Mouse (Mus musculus) midbrain, embryonic 12.5 days (tissue): ENCODE measurements around the gene Rpl7l1. TPM values are rescaled to one million over a fixed set of nuclear protein-coding genes. Genes with fewer than 3 reads are reported as not detected.
A peak's percentile ranks its signal among the peaks of the same experiment; 100 is the strongest.
"Not testable (repeated sequence)": the region's sequence is repeated elsewhere in the genome, so short reads cannot be mapped to it uniquely, and the experiment has no call there.

ENCODE experiments used
- ATAC-seq: fragments of 200-750 bp; cut with Nextera tagmentation; 2 replicates; pipeline ENCODE4 v1.8.0; 2017; ENCODE audit warnings: low read depth, moderate TSS enrichment, moderate library complexity; ENCODE audit not compliant: low FRiP score
- H3K27ac ChIP-seq: fragments of 300-500 bp; sonication (generic); replicated peaks from 2 replicates; pipeline ENCODE4 v1.5.1; 2016; ENCODE audit warnings: mild to moderate bottlenecking
- H3K27me3 ChIP-seq: fragments of 300-500 bp; sonication (generic); 2 replicates; pipeline ENCODE4 v1.6.1; 2016; ENCODE audit warnings: mild to moderate bottlenecking
- H3K36me3 ChIP-seq: fragments of 300-500 bp; sonication (generic); 2 replicates; pipeline ENCODE4 v1.6.1; 2016
- H3K4me1 ChIP-seq: fragments of 300-500 bp; sonication (generic); 2 replicates; pipeline ENCODE4 v1.6.1; 2016
- H3K4me2 ChIP-seq: fragments of 300-500 bp; sonication (generic); replicated peaks from 2 replicates; pipeline ENCODE4 v1.6.1; 2016; ENCODE audit warnings: mild to moderate bottlenecking, moderate library complexity
- H3K4me3 ChIP-seq: fragments of 300-500 bp; sonication (generic); 2 replicates; pipeline ENCODE4 v1.5.1; 2016; ENCODE audit warnings: mild to moderate bottlenecking
- H3K9ac ChIP-seq: fragments of 300-500 bp; sonication (generic); replicated peaks from 2 replicates; pipeline ENCODE4 v1.6.1; 2016; ENCODE audit warnings: mild to moderate bottlenecking, moderate library complexity
- H3K9me3 ChIP-seq: fragments of 300-500 bp; sonication (generic); 2 replicates; pipeline ENCODE4 v1.6.1; 2016; ENCODE audit warnings: mild to moderate bottlenecking
- WGBS: fragments of 180-500 bp; shearing (Covaris S2); methylation state at CpG from one replicate; pipeline ENCODE4 v1.1.7; 2016; 5-methylcytosine and 5-hydroxymethylcytosine counted together
- polyA plus RNA-seq: library from polyadenylated mRNA; unstranded; fragments of >200 nt; fragmentation: Nextera tagmentation; extraction: Ambion mirVana; gene quantifications from 2 replicates; pipeline ENCODE4 v1.2.1, GENCODE M21; 2016

Gene Rpl7l1
- polyA plus RNA-seq, 1 experiment from 2014 or later: 161 TPM

DNA sequence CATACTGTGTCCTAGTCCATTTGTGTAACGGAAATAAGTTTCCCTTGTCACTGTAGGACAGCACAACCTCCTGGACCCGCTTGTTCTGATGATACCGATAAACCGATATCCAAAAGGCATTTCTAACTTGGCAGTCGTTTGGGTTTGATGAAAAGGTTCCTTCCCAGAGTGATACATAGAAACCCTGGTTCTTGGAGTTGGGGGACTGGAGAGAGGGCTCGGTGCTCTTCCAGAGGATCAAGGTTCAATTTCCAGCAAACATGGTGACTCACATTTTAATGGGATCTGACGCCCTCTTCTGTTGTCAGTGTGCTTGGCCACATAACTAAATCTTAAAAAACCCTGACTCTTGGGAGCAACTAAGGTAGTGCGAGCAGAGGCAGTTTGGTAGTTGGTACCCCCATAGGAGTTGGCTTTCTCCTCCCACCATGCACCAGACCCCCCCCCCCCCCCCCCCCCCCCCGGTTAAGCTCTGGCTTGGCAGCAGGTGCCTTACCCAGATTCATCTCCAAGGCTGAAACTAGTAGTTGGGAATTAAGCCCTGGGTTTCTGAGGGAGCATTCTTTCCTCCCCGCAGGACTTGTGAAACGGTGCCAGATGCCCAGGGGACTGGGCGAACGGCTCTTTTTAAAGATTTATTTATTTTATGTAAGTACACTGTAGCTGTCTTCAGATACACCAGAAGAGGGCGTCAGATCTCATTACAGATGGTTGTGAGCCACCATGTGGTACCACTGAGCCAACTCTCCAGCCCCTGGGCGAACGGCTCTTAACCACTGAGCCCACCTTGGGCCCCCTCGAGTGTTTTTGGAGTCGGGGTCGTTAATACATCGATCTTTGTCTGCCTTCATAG, 9.0 kb downstream of the Rpl7l1 start:
- ATAC-seq: no peak; the same call in 1 of the 2 replicates
- Histone ChIP-seq H3K4me1 (peaks cover 19% of the 10 kb centered on the region), H3K9ac (peak overlapping the region; percentile 67), H3K4me2 (peak overlapping the region; percentile 87), H3K36me3 (peaks cover 40% of the 10 kb centered on the region), H3K27ac (peak overlapping the region; percentile 50; the same call in 1 of the 2 replicates), H3K9me3 (no peaks in the 10 kb centered on the region), H3K4me3 (peak overlapping the region; percentile 68), H3K27me3 (no peaks in the 10 kb centered on the region)
- WGBS: 13% methylated on average over 18 of the region's 20 CpGs

DNA sequence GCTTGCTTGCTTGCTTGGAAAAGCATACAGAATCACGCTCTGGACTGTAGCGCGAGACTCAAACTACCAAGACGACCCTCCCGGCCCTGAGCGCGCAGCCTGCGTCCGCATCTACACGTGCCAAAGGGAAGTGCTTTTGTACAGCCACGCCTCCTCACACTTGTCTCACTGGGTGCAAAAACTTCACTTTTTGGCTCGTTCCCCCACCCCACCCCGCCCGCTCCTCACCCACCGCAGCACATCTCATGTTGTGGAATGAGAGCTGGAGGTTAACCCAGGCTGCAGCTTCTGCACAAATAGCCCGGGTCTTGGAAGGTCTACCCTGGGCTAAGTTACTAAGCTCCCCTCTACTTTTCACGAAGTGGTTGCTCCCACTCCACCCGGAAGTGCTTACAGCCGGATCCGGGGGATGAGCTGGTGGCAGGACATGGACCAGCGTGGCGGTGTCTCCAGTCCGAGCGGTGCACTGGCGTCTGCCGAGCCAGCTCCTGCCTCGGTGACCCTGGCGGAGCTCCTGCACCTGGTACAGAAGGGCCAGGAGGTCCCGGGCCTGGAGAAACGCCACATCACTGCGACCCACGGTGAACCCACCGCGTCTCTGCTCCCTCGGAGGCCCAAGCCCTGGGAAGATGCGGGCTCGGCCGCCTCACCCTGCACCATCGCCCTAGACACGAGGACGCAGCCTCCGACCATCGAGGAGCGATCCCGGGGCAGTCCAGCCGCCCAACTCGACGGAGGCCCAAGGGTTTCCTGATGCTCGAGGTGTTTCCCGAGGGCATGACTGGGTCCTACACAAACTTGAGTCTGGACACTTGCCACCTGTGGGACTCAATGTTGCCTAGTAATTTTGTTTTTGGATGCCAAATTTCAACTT, 9.8 kb downstream of the Rpl7l1 start, which contains the start of gene 2310039H08Rik:
TSS of gene 2310039H08Rik (plus strand) at position 232 of the 874 bp plus-strand sequence.
- H3K4me3 ChIP-seq: peak within 1 kb of the TSS; percentile 68
- peaks cover 19% of the 10 kb centered on the region for H3K4me1 ChIP-seq
- peaks cover 32% of the 10 kb centered on the region for H3K36me3 ChIP-seq
- peak; percentile 93 for ATAC-seq
- peak within 1 kb of the TSS; percentile 87 for H3K4me2 ChIP-seq
- H3K27ac ChIP-seq: peak within 1 kb of the TSS; percentile 50
- no peaks in the 10 kb centered on the region for H3K27me3 ChIP-seq
- under 1% methylated on average over 50 of the region's 50 CpGs for WGBS
- H3K9ac ChIP-seq: peak within 1 kb of the TSS; percentile 67
- H3K9me3 ChIP-seq: no peaks in the 10 kb centered on the region

DNA sequence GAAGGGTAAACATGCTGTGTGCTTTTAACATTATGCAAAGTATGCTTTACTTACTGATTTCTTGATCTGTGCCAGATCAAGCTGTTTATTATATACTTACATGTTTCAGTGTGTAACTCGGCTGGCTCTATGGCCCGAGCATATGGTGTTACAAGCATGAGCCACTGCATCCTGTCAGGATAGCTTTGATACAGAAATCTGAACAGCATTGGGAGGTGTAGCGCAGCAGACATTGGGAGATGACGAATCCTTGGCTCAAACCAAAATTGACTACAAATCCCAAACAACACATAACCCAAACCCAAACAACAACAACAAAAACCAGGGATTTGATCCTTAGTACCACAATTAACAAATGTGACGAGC, 10.5 kb downstream of the Rpl7l1 start:
- Histone ChIP-seq H3K27me3 (no peaks in the 10 kb centered on the region), H3K4me1 (peaks cover 19% of the 10 kb centered on the region), H3K36me3 (peaks cover 25% of the 10 kb centered on the region), H3K4me2 (peak overlapping the region; percentile 87), H3K9ac (peak overlapping the region; percentile 67), H3K9me3 (no peaks in the 10 kb centered on the region), H3K27ac (peak overlapping the region; percentile 50), H3K4me3 (peak overlapping the region; percentile 68)
- 0 out of 2 replicates have a peak, but pooled peaks have one; percentile 8 for ATAC-seq
- 9% methylated on average over 5 of the region's 5 CpGs for WGBS

DNA sequence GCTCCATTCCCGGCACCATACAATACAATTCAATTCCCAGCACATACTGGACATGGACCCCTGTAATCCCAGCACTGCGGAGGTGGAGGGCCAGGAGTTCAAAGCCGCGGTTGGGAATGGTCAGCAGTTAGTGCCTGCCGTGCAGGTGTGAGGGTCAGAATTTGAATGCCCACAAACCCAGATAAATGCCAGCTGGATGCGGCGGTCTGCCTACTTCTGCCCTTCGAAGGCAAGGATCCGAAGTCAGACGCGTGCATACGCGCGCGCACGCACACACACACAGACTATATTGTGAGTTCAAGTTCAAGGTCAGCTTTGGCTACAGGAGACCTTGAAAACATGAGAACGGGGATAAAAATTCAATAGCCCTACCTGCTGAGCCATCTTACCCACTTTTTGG, 10.9 kb downstream of the Rpl7l1 start:
- H3K9me3 ChIP-seq: no peaks in the 10 kb centered on the region
- ATAC-seq: no peak
- H3K4me2 ChIP-seq: peak overlapping the region; percentile 87
- peak overlapping the region; percentile 68 for H3K4me3 ChIP-seq
- H3K36me3 ChIP-seq: peaks cover 21% of the 10 kb centered on the region
- WGBS: 65% methylated on average over 17 of the region's 17 CpGs
- peaks cover 19% of the 10 kb centered on the region for H3K4me1 ChIP-seq
- H3K9ac ChIP-seq: peak overlapping the region; percentile 67; the same call in 1 of the 2 replicates
- H3K27me3 ChIP-seq: no peaks in the 10 kb centered on the region
- H3K27ac ChIP-seq: no peak overlapping the region; the same call in 1 of the 2 replicates

DNA sequence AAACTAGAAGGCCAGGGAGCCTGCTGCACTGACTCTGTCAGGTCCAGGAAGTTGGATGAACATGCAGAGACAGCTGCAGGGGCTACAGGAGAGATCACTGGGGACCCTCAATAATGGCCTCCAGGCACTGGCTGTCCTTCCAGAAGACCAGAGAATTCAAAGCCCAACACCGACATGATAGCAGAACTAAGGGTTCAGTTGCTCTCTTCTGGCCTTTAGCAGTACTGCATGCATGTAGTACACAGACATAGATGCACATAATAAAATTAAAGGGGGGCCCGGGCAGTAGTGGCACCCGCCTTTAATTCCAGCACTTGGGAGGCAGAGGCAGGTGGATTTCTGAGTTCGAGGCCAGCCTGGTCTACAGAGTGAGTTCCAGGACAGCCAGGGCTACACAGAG, 11.4 kb downstream of the Rpl7l1 start:
- 86% methylated on average over 4 of the region's 4 CpGs for WGBS
- Histone ChIP-seq H3K4me1 (peaks cover 19% of the 10 kb centered on the region), H3K9me3 (no peaks in the 10 kb centered on the region), H3K4me2 (no peak overlapping the region), H3K9ac (no peak overlapping the region), H3K4me3 (no peak overlapping the region), H3K27me3 (no peaks in the 10 kb centered on the region), H3K36me3 (peaks cover 16% of the 10 kb centered on the region), H3K27ac (no peak overlapping the region)
- ATAC-seq: no peak

DNA sequence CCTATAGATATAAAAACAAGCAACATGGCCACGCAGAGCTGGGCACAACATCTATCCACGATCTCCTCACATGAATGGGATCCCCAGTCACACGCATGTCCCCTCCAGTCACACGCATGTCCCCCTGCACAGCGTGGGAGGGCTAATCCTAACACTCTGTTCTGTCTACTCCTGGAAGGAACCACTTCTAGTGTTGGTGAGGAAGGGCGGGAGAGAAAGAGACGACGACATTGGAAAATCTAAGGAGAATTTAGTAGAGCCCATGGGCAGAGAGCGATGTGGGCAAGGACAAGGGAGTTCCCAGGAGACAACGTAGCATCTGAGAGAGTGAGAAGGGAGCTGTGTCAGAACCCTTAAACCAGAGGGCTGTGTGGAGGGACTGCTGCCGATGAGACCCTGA, 11.9 kb downstream of the Rpl7l1 start:
- 89% methylated on average over 11 of the region's 11 CpGs for WGBS
- no peaks in the 10 kb centered on the region for H3K27me3 ChIP-seq
- H3K27ac ChIP-seq: no peak overlapping the region
- H3K4me1 ChIP-seq: peaks cover 19% of the 10 kb centered on the region
- peaks cover 11% of the 10 kb centered on the region for H3K36me3 ChIP-seq
- ATAC-seq: no peak
- no peak overlapping the region for H3K9ac ChIP-seq
- no peak overlapping the region for H3K4me2 ChIP-seq
- no peak overlapping the region for H3K4me3 ChIP-seq
- H3K9me3 ChIP-seq: no peaks in the 10 kb centered on the region

DNA sequence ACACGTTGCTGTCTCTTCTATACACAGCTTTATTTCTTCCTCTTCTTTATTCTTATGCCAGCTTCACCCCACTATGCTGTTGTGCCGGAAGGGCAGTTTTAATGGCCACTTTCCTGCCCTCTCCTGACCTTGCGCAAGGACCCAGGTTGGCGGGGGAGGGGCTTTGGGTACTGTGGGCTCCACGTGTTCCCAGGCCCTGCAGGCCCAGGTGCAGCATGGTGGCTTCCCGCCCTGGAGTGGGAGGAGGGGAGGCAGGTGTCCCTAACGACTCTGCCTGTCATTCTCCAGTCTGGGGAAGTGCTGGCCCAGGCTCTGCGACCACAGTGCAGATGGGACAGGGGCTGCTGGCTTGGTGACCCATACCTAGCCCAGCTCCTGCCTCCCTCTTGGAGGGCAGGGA, 14.6 kb downstream of the Rpl7l1 start:
- no peak for ATAC-seq

DNA sequence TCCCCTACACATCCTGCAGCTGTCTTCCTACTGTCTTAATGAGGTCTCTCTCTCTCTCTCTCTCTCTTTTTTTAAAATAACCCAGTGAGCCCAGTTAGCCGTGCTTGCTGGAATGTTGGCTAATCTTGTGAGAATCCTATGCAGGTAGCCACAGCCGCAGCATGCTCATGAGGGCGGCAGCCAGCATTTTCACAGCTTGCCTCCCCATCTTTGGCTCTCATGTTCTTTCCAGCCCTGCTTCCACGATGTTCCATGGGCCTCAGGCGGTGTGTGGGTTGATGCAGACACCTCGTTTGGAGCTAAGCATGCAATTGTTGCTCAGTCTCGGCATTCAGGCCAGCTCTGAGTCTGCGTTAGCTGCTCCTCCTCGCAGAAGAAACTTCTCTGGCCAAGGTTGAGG, 17.6 kb downstream of the Rpl7l1 start:
- H3K4me3 ChIP-seq, H3K4me1 ChIP-seq, ATAC-seq, H3K4me2 ChIP-seq, H3K27ac ChIP-seq, H3K36me3 ChIP-seq, H3K27me3 ChIP-seq, H3K9ac ChIP-seq, H3K9me3 ChIP-seq: not testable (repeated sequence)
- 72% methylated on average over 9 of the region's 9 CpGs for WGBS

More for the DNA sequence above, 14.6 kb downstream of the Rpl7l1 start:
- peaks cover 6% of the 10 kb centered on the region for H3K4me1 ChIP-seq
- no peak overlapping the region for H3K9ac ChIP-seq
- no peaks in the 10 kb centered on the region for H3K9me3 ChIP-seq
- no peaks in the 10 kb centered on the region for H3K36me3 ChIP-seq
- H3K27ac ChIP-seq: no peak overlapping the region
- WGBS: 61% methylated on average over 8 of the region's 8 CpGs
- no peaks in the 10 kb centered on the region for H3K27me3 ChIP-seq
- H3K4me2 ChIP-seq: no peak overlapping the region
- no peak overlapping the region for H3K4me3 ChIP-seq

DNA sequence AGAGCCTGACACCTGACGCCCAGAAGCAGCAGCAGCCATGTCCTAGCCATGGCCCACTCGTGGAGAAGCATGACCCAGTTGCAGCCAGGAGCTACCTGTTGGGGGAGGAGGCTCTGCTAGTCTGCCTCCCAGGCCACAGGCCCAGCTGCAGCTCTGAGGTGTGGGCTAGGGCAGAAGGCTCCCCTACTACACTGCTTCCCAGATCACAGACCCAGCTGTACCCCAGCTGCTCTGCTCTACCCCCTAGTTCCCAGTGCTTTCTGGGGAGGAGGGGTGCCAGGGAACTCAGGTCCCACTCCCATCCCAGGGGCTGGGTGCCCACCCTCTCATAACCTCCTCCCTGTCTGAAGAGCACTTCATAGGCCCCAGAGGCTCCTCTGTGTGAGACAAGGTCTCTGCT, 18.9 kb downstream of the Rpl7l1 start, which contains the start of gene Ptcra:
TSS of gene Ptcra (minus strand) at position 169 of the 400 bp plus-strand sequence.
- Histone ChIP-seq H3K36me3 (no peaks in the 10 kb centered on the region), H3K4me2 (no peak within 1 kb of the TSS), H3K27me3 (no peaks in the 10 kb centered on the region), H3K9ac (no peak within 1 kb of the TSS), H3K4me3 (no peak within 1 kb of the TSS), H3K27ac (no peak within 1 kb of the TSS), H3K9me3 (no peaks in the 10 kb centered on the region), H3K4me1 (no peaks in the 10 kb centered on the region)
- WGBS: 44% methylated on average over 2 of the region's 2 CpGs
- no peak for ATAC-seq

DNA sequence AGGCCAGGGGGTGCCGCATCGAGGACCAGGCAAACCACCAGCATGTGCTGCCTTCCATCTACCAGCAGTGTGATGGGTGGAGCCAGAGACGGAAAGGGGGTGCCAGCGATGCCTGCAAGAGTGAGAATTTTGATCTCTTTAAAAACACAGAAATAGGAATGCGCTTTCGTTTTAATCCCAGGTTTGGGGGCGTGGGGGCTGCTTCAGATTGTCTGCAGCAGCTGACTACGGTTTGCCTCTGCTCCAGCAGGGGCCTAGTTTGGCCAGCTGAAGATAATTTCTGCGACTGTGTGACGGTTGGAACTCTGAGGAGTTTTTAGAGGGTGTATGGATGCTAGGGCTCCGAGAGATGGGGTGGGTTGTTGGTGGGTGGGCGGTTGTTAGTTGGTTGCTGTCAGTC, 23.7 kb downstream of the Rpl7l1 start:
- H3K27ac ChIP-seq: no peak overlapping the region
- H3K36me3 ChIP-seq: no peaks in the 10 kb centered on the region
- H3K27me3 ChIP-seq: no peaks in the 10 kb centered on the region
- no peaks in the 10 kb centered on the region for H3K9me3 ChIP-seq
- no peak for ATAC-seq
- WGBS: 83% methylated on average over 12 of the region's 12 CpGs
- H3K4me3 ChIP-seq: no peak overlapping the region
- no peaks in the 10 kb centered on the region for H3K4me1 ChIP-seq
- no peak overlapping the region for H3K4me2 ChIP-seq
- H3K9ac ChIP-seq: no peak overlapping the region; the same call in 1 of the 2 replicates

DNA sequence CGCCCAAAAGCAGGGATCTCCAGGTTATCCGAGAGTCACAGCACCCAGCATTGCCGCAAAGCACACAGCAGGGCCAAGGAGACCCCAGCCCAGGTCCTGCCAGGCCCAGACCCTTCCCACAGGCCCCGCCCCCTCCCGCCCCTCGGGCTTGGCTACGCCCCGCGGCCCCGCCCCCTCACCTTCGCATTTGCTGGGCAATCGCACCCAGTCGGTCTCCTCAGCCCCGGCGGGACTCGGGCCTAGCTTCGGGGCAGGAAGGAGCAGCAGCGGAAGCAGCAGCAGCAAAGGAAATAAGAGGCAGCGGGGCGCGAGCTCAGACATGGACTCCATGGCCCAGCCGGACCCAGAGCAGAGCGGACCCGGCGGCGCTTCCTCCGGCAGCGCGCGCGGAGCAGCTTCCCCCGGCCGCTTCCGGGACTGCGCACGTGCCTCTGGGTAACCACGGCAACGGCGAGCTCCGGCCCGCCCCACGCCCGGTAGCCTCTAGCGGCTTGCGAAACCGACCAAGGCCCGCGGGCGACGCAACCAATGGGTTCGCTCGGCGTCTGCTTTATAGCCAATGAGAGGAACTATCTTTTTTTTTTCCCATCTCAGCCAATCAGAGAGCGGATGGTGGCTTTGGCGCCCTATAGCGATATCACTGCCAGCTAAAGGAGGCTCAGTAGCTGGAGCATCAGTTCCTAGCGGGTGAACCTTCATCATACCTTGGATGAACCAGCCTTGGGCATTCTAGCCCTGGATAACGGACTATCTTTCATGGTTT, 30.5 kb downstream of the Rpl7l1 start, which contains the start of gene Cnpy3:
TSS of gene Cnpy3 (minus strand) at position 421 of the 763 bp plus-strand sequence.
- peak; percentile 99 for ATAC-seq
- H3K4me2 ChIP-seq: peak within 1 kb of the TSS; percentile 73
- H3K4me3 ChIP-seq: peak within 1 kb of the TSS; percentile 83
- WGBS: under 1% methylated on average over 55 of the region's 58 CpGs
- peak within 1 kb of the TSS; percentile 87 for H3K27ac ChIP-seq
- peaks cover 4% of the 10 kb centered on the region; the same call in 1 of the 2 replicates for H3K36me3 ChIP-seq
- H3K9ac ChIP-seq: peak within 1 kb of the TSS; percentile 78
- H3K9me3 ChIP-seq: no peaks in the 10 kb centered on the region
- H3K27me3 ChIP-seq: no peaks in the 10 kb centered on the region
- peaks cover 18% of the 10 kb centered on the region for H3K4me1 ChIP-seq
